Mouse (Mus musculus) cerebellum, adult 2 months (tissue): ENCODE measurements around the gene Dnal4. TPM values are rescaled to one million over a fixed set of nuclear protein-coding genes. Genes with fewer than 3 reads are reported as not detected.
A peak's percentile ranks its signal among the peaks of the same experiment; 100 is the strongest.
"Not testable (repeated sequence)": the region's sequence is repeated elsewhere in the genome, so short reads cannot be mapped to it uniquely, and the experiment has no call there.

Experiments
- DNase-seq, 2 experiments: peaks; one replicate each; pipeline ENCODE4 v3.0.0; 2021
- H3K27ac ChIP-seq: fragments of 200-500 bp; 2 replicates; pipeline ENCODE4 v1.5.1; 2012; ENCODE audit warnings: low read length, control low read depth, inconsistent platforms; ENCODE audit not compliant: insufficient read depth
- H3K27me3 ChIP-seq: fragments of 200-500 bp; 2 replicates; pipeline ENCODE4 v1.6.1; 2012; ENCODE audit warnings: inconsistent platforms, mild to moderate bottlenecking, low read length, moderate library complexity; ENCODE audit not compliant: control insufficient read depth, insufficient read depth
- H3K4me1 ChIP-seq: fragments of 200-500 bp; 2 replicates; pipeline ENCODE4 v1.6.1; 2011; ENCODE audit warnings: low read length; ENCODE audit not compliant: control insufficient read depth, insufficient read depth
- H3K4me3 ChIP-seq: fragments of 200-500 bp; replicated peaks from 2 replicates; pipeline ENCODE3; 2011; ENCODE audit warnings: mild to moderate bottlenecking, low read depth, low read length, control low read depth; ENCODE audit not compliant: insufficient read depth
- CTCF ChIP-seq: fragments of 200-500 bp; IDR thresholded peaks from 2 replicates; pipeline ENCODE4 v1.5.1; 2011; ENCODE audit warnings: low read depth, mild to moderate bottlenecking, control low read depth, low read length, moderate library complexity, borderline replicate concordance; ENCODE audit not compliant: insufficient read depth
- POLR2A ChIP-seq: fragments of 200-500 bp; IDR thresholded peaks from 2 replicates; pipeline ENCODE4 v1.6.1; 2011; ENCODE audit warnings: low read length, control low read depth, borderline replicate concordance; ENCODE audit not compliant: insufficient read depth
- WGBS: fragments of 180-500 bp; shearing (Covaris S2); methylation state at CpG from one replicate; pipeline ENCODE4 v1.1.7; 2018; 5-methylcytosine and 5-hydroxymethylcytosine counted together
- polyA plus RNA-seq: library from polyadenylated mRNA; depleted of rRNA; stranded (reverse); fragments of >200 nt; gene quantifications from 2 replicates; pipeline ENCODE4 v1.2.3, GENCODE M21; 2012

Dnal4 gene
- polyA plus RNA-seq, 1 experiment = 55.1 TPM

- H3K4me3 ChIP-seq = no peak overlapping the region
- no peak overlapping the region for H3K27ac ChIP-seq
- 91% methylated on average over 4 of the region's 4 CpGs for WGBS
- H3K4me1 ChIP-seq = peaks cover 25% of the 10 kb centered on the region
- TF ChIP-seq CTCF = peak; percentile 24; the same call in 1 of the 2 replicates
- TF ChIP-seq POLR2A = no peak
- peak; percentile 8 to 22 for DNase-seq
- no peaks in the 10 kb centered on the region for H3K27me3 ChIP-seq
Observed at GRCm38 (mm10) chr15:79818325-79818724, 40.7 kb upstream of the Dnal4 start.

GRCm38 (mm10) chr15:79813666-79814258, 36.1 kb upstream of the Dnal4 start:
- Histone ChIP-seq H3K4me3 (no peak overlapping the region), H3K4me1 (peaks cover 47% of the 10 kb centered on the region), H3K27me3 (no peaks in the 10 kb centered on the region), H3K27ac (no peak overlapping the region)
- no peak for TF ChIP-seq CTCF
- 17% methylated on average over 8 of the region's 8 CpGs for WGBS
- no peak for DNase-seq

GRCm38 (mm10) chr15:79812840-79813239, 35.2 kb upstream of the Dnal4 start:
- H3K4me1 ChIP-seq = peaks cover 52% of the 10 kb centered on the region
- not testable (repeated sequence) for DNase-seq, H3K4me3 ChIP-seq, H3K27ac ChIP-seq, H3K27me3 ChIP-seq
- 68% methylated on average over 2 of the region's 2 CpGs for WGBS

GRCm38 (mm10) chr15:79810997-79811396, 33.3 kb upstream of the Dnal4 start:
- DNase-seq = peak; percentile 61 to 73
- no peaks in the 10 kb centered on the region for H3K27me3 ChIP-seq
- peak overlapping the region; percentile 83 for H3K27ac ChIP-seq
- no peak for TF ChIP-seq CTCF
- TF ChIP-seq POLR2A = no peak
- WGBS = 21% methylated on average over 4 of the region's 4 CpGs
- no peak overlapping the region for H3K4me3 ChIP-seq
- H3K4me1 ChIP-seq = peaks cover 52% of the 10 kb centered on the region

GRCm38 (mm10) chr15:79810061-79810460, 32.4 kb upstream of the Dnal4 start:
- Histone ChIP-seq H3K4me3 (no peak overlapping the region), H3K27ac (peak overlapping the region; percentile 83), H3K27me3 (no peaks in the 10 kb centered on the region), H3K4me1 (peaks cover 54% of the 10 kb centered on the region)
- TF ChIP-seq CTCF (no peak), POLR2A (no peak)
- peak; percentile 83 to 94 for DNase-seq
- WGBS = 3% methylated on average over 3 of the region's 3 CpGs

- Histone ChIP-seq H3K4me1 (peaks cover 49% of the 10 kb centered on the region), H3K4me3 (no peak overlapping the region), H3K27ac (peak overlapping the region; percentile 31; the same call in 1 of the 2 replicates), H3K27me3 (no peaks in the 10 kb centered on the region)
- peak; percentile 65 to 76 for DNase-seq
- TF ChIP-seq POLR2A (no peak), CTCF (no peak)
- 19% methylated on average over 5 of the region's 5 CpGs for WGBS
Observed at GRCm38 (mm10) chr15:79808658-79809057, 31.0 kb upstream of the Dnal4 start.

- WGBS = 35% methylated on average over 5 of the region's 5 CpGs
- peak; percentile 69 to 79 for DNase-seq
Observed at GRCm38 (mm10) chr15:79808114-79808513, 30.5 kb upstream of the Dnal4 start.

GRCm38 (mm10) chr15:79807050-79807449, 29.4 kb upstream of the Dnal4 start:
- no peak for DNase-seq
- Histone ChIP-seq H3K27me3 (no peaks in the 10 kb centered on the region), H3K4me1 (peaks cover 41% of the 10 kb centered on the region), H3K4me3 (no peak overlapping the region), H3K27ac (no peak overlapping the region)
- no peak for TF ChIP-seq POLR2A
- TF ChIP-seq CTCF = no peak
- WGBS = 11% methylated on average over 1 of the region's 1 CpGs

More at GRCm38 (mm10) chr15:79808114-79808513, 30.5 kb upstream of the Dnal4 start:
- H3K4me3 ChIP-seq = no peak overlapping the region
- no peaks in the 10 kb centered on the region for H3K27me3 ChIP-seq
- TF ChIP-seq CTCF (peak; percentile 91), POLR2A (no peak)
- H3K4me1 ChIP-seq = peaks cover 44% of the 10 kb centered on the region
- H3K27ac ChIP-seq = 0 out of 2 replicates have a peak overlapping the region, but pooled peaks have one; percentile 31
